Comparison of ENCODE assay signal across 8 mouse cellular contexts in the genomic region with DNA sequence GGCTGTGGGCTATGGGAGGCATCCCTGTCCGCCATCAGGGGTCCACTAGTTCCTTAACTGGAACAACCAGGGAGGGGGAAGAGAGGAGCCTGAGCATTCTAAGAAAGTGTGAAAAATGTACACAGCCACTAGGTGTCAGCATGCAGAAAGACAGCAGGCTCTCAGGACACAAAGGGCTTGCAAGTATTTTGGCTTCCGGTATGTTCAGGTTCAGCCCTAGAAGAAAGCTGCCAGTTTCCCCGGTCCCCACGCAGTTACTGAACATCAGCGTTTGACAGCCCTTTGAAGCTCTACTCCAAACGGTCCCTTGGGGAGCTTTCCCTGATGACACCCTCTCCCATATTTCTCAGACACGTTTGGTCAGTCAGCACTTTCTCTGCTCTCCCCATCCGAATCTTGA.
DNase-seq lines count a peak whose midpoint lies in the region; ATAC-seq lines count a peak whose summit lies in the region.

No protein-coding gene starts in this region.

- peak; percentile 73 for ATAC-seq in intestine, embryonic 15.5 days
- no peak for ATAC-seq in monocyte, adult 5-6 weeks (replicated peaks; ENCODE audit: insufficient number of reproducible peaks, low FRiP score, low TSS enrichment, poor library complexity, severe bottlenecking)

- H3K27me3 ChIP-seq in intestine, embryonic 15.5 days (replicated peaks) = no peaks in the 10 kb centered on the region
- peaks cover 4% of the 10 kb centered on the region for H3K27me3 ChIP-seq in megakaryocyte, embryonic 14.5 days (replicated peaks)

- H3K9me3 ChIP-seq in intestine, embryonic 15.5 days = no peaks in the 10 kb centered on the region
- H3K9me3 ChIP-seq in megakaryocyte, embryonic 14.5 days = no peaks in the 10 kb centered on the region

- 21% methylated on average over 8 of the region's 8 CpGs for WGBS in intestine, embryonic 15.5 days

- H3K4me2 ChIP-seq in intestine, embryonic 15.5 days (replicated peaks) = peak overlapping the region; percentile 55

- H3K9ac ChIP-seq in intestine, embryonic 15.5 days = no peak overlapping the region

- H3K36me3 ChIP-seq in intestine, embryonic 15.5 days = no peaks in the 10 kb centered on the region
- H3K36me3 ChIP-seq in megakaryocyte, embryonic 14.5 days (replicated peaks; ENCODE audit: low read length) = no peaks in the 10 kb centered on the region

- H3K27ac ChIP-seq in intestine, embryonic 15.5 days = no peak overlapping the region

- 0 out of 2 replicates have a peak overlapping the region, but pooled peaks have one; percentile 12 for H3K4me3 ChIP-seq in intestine, embryonic 15.5 days (replicated peaks)
- peak overlapping the region; percentile 84 for H3K4me3 ChIP-seq in megakaryocyte, embryonic 14.5 days (replicated peaks)

- H3K4me1 ChIP-seq in intestine, embryonic 15.5 days (replicated peaks) = no peaks in the 10 kb centered on the region; the same call in 1 of the 2 replicates
- peaks cover 16% of the 10 kb centered on the region for H3K4me1 ChIP-seq in megakaryocyte, embryonic 14.5 days

- intact Hi-C loops in left cerebral cortex, postnatal 10 days (cut with DNase I) = loop anchor here (2.0 to 5.0 kb wide), 2 partner anchors 128 to 196 kb away; a partner anchor contains a TSS

- DNase-seq in R1 (ENCODE audit: low read depth, low spot score) = peak; percentile 71
- DNase-seq in cerebellum, adult 9-11 months = peak; percentile 7
- peak; percentile 19 to 32 for DNase-seq in frontal cortex, postnatal 25 days (ENCODE audit: low spot score in 2 of 2)
- peak; percentile 28 to 50 for DNase-seq in left cerebral cortex, postnatal 10 days (ENCODE audit: extremely low spot score in 1 of 2, low spot score in 2 of 2)
- peak; percentile 61 to 64 for DNase-seq in right cerebral cortex, postnatal 10 days (ENCODE audit: low spot score in 2 of 2)

Comparison
In these comparisons a context has a peak if more than half of its experiments do, and no peak if none do; other contexts are left out.
1. DNase-seq: peak in every context shown above with its lines; median percentile 71 in R1; 62 in right cerebral cortex, postnatal 10 days; 39 in left cerebral cortex, postnatal 10 days; 26 in frontal cortex, postnatal 25 days; 7 in cerebellum, adult 9-11 months.